Mouse (Mus musculus) bone marrow, adult 2 months (tissue): ENCODE data around the gene Padi4.
A peak's percentile ranks its signal among the peaks of the same experiment; 100 is the strongest.

Source experiments
- CTCF ChIP-seq: fragments of 200-500 bp; IDR thresholded peaks from 2 replicates; pipeline ENCODE4 v1.5.1; 2011; ENCODE audit warnings: low read length, control low read depth; ENCODE audit not compliant: control insufficient read depth, insufficient read depth
- POLR2A ChIP-seq: fragments of 200-500 bp; IDR thresholded peaks from 2 replicates; pipeline ENCODE4 v1.6.1; 2011; ENCODE audit warnings: low read depth, mild to moderate bottlenecking, control low read depth, low read length, borderline replicate concordance; ENCODE audit not compliant: control insufficient read depth

DNA sequence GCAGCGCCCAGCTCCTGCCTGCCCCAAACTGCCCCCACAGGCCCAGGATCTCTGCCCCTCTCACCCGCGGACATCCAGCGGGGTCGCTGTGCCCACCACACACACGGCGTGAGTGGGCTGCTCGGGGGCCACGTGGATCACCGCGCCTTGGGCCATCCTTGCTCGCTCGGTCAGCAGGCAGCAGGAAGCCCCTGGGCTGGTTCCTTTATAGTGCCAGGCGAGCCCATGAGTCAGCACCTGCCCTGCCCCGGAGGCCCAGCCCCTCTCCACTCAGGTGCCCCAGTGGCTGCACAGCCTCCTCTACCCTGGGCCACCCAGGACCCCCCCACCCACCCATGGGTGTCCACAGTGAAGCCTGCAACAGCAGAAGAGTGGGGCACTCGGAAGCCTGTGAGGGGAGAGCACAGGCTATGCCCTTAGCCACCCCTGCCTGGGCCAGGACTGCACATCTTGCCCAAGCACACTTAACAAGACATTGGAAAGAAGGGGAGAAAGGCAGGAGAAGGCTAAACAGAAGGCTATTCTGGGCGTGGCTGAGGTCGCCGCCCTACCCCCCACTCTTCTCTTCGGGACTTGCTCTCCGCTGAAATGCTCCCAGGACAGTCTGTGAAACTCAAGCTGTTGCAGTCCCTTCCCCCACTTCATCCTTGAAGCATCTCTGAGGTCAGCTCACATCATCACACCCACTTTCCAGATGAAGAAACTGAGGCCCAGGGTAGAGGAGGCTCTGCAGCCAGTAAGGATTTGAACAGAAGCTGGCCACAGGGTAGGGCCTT, at the start of gene Padi4:
- TF ChIP-seq CTCF, result no peak
- peak; percentile 74; the same call in 1 of the 2 replicates for TF ChIP-seq POLR2A
